In genomic region chr2:93746620-93747019, GRCm38 (mm10) we compare ENCODE assay signal across 27 mouse cellular contexts.
DNase-seq lines count a peak whose midpoint lies in the region; ATAC-seq and TF ChIP-seq lines count a peak whose summit lies in the region.
"Had no signal": no experiment of that assay in that cellular context is flagged by ENCODE, and none has a peak within 500 bp of the region (broad histone marks: within the 10 kb centered on the region; RNA-seq: fewer than 3 reads in every experiment).

No protein-coding gene starts in this region.

- peaks cover 6% of the 10 kb centered on the region; the same call in 1 of the 2 replicates for H3K79me2 ChIP-seq in liver, adult 2 months (ENCODE audit: control insufficient read depth, insufficient read depth, low read length)

- no peaks in the 10 kb centered on the region for H3K36me3 ChIP-seq in liver, adult 2 months (ENCODE audit: control insufficient read depth, insufficient read depth, low read length)
- no peaks in the 10 kb centered on the region for H3K36me3 ChIP-seq in liver, embryonic 12.5 days
- H3K36me3 ChIP-seq in embryonic facial prominence, embryonic 12.5 days: no peaks in the 10 kb centered on the region
- no peaks in the 10 kb centered on the region for H3K36me3 ChIP-seq in limb, embryonic 10.5 days
- H3K36me3 ChIP-seq: heart, embryonic 12.5 days; liver, embryonic 13.5 days; midbrain, embryonic 10.5 days; midbrain, embryonic 15.5 days; neural tube, embryonic 15.5 days had no signal

- peak overlapping the region; percentile 84 for H3K27ac ChIP-seq in liver, adult 2 months (replicated peaks; ENCODE audit: insufficient read depth, low read depth, low read length)
- no peak overlapping the region for H3K27ac ChIP-seq in liver, embryonic 12.5 days
- peak overlapping the region; percentile 55; the same call in 1 of the 2 replicates for H3K27ac ChIP-seq in embryonic facial prominence, embryonic 12.5 days
- H3K27ac ChIP-seq in limb, embryonic 10.5 days: peak overlapping the region; percentile 58
- H3K27ac ChIP-seq: heart, adult 2 months; hindbrain, embryonic 14.5 days; liver, embryonic 13.5 days; midbrain, embryonic 10.5 days; midbrain, embryonic 15.5 days; neural tube, embryonic 15.5 days had no signal

- H3K9ac ChIP-seq in liver, adult 2 months (ENCODE audit: low read depth, low read length): peak overlapping the region; percentile 6
- H3K9ac ChIP-seq in liver, embryonic 12.5 days: no peak overlapping the region
- no peak overlapping the region for H3K9ac ChIP-seq in embryonic facial prominence, embryonic 12.5 days
- H3K9ac ChIP-seq: heart, embryonic 12.5 days; hindbrain, embryonic 14.5 days; liver, embryonic 13.5 days; lung, embryonic 14.5 days; midbrain, embryonic 15.5 days; neural tube, embryonic 15.5 days had no signal

- H3K4me1 ChIP-seq in liver, adult 2 months (ENCODE audit: control insufficient read depth, insufficient read depth, low read length): peaks cover 29% of the 10 kb centered on the region
- peaks cover 25% of the 10 kb centered on the region for H3K4me1 ChIP-seq in liver, embryonic 12.5 days
- peaks cover 70% of the 10 kb centered on the region for H3K4me1 ChIP-seq in embryonic facial prominence, embryonic 12.5 days
- H3K4me1 ChIP-seq in limb, embryonic 10.5 days: peaks cover 74% of the 10 kb centered on the region

- 40% methylated on average over 4 of the region's 4 CpGs for WGBS in liver, adult 2 months
- WGBS in liver, embryonic 12.5 days (ENCODE audit: insufficient replicate concordance): 74% methylated on average over 4 of the region's 4 CpGs
- 48% methylated on average over 4 of the region's 4 CpGs for WGBS in embryonic facial prominence, embryonic 12.5 days
- WGBS in limb, embryonic 10.5 days: 24% methylated on average over 4 of the region's 4 CpGs

- peak; percentile 90 for DNase-seq in liver, adult 2 months (ENCODE audit: extremely low read depth, low read depth, low spot score)
- peak; percentile 26 for DNase-seq in CD4-positive, CD25-positive, alpha-beta regulatory T cell, adult 2 months (ENCODE audit: low read depth, low spot score)
- peak; percentile 34 for DNase-seq in limb, embryonic 10.5 days (ENCODE audit: low spot score)
- no peak for DNase-seq in adrenal gland, postnatal 10 days
- DNase-seq in kidney, adult 18-20 months: no peak
- DNase-seq: cerebellum, adult 11-12 months; cerebellum, postnatal 10 days; heart, adult 2 months; kidney, adult 9 months; kidney, postnatal 14 days; layer of hippocampus, adult 9-11 months; liver, embryonic 13.5 days; lung, postnatal 14 days; right cerebral cortex, postnatal 25 days; spleen, adult 18-20 months; thymus, adult 18-20 months; thymus, postnatal 4 days had no signal

- H3K4me2 ChIP-seq in liver, embryonic 12.5 days: no peak overlapping the region
- H3K4me2 ChIP-seq in embryonic facial prominence, embryonic 12.5 days (replicated peaks): no peak overlapping the region
- H3K4me2 ChIP-seq: heart, embryonic 12.5 days; hindbrain, embryonic 14.5 days; liver, embryonic 13.5 days; lung, embryonic 14.5 days; midbrain, embryonic 15.5 days; neural tube, embryonic 15.5 days had no signal

- H3K27me3 ChIP-seq in liver, adult 2 months (ENCODE audit: control insufficient read depth, insufficient read depth, low read length): no peaks in the 10 kb centered on the region
- H3K27me3 ChIP-seq in liver, embryonic 12.5 days (replicated peaks): no peaks in the 10 kb centered on the region
- no peaks in the 10 kb centered on the region for H3K27me3 ChIP-seq in embryonic facial prominence, embryonic 12.5 days
- H3K27me3 ChIP-seq in limb, embryonic 10.5 days (ENCODE audit: low read depth, poor library complexity, severe bottlenecking): no peaks in the 10 kb centered on the region
- H3K27me3 ChIP-seq: CH12.LX; heart, embryonic 12.5 days; liver, embryonic 13.5 days; midbrain, embryonic 15.5 days; neural tube, embryonic 15.5 days had no signal

- no peaks in the 10 kb centered on the region for H3K9me3 ChIP-seq in liver, embryonic 12.5 days (replicated peaks)
- H3K9me3 ChIP-seq in embryonic facial prominence, embryonic 12.5 days: no peaks in the 10 kb centered on the region
- H3K9me3 ChIP-seq in limb, embryonic 10.5 days (replicated peaks): no peaks in the 10 kb centered on the region
- H3K9me3 ChIP-seq: heart, embryonic 12.5 days; liver, embryonic 13.5 days; midbrain, embryonic 10.5 days; midbrain, embryonic 15.5 days; neural tube, embryonic 15.5 days had no signal

- no peak overlapping the region for H3K4me3 ChIP-seq in liver, adult 2 months (ENCODE audit: insufficient read depth, low read depth, low read length)
- no peak overlapping the region for H3K4me3 ChIP-seq in liver, embryonic 12.5 days
- H3K4me3 ChIP-seq in embryonic facial prominence, embryonic 12.5 days: no peak overlapping the region
- no peak overlapping the region for H3K4me3 ChIP-seq in limb, embryonic 10.5 days
- H3K4me3 ChIP-seq: heart, adult 2 months; heart, embryonic 12.5 days; liver, embryonic 13.5 days; midbrain, embryonic 10.5 days; midbrain, embryonic 15.5 days; neural tube, embryonic 15.5 days had no signal

- TF ChIP-seq POLR2A in liver, adult 2 months (IDR thresholded peaks at IDR 0.05; ENCODE audit: extremely low read depth, insufficient read depth, low read length): no peak

- ATAC-seq in liver, embryonic 12.5 days: no peak
- no peak for ATAC-seq in embryonic facial prominence, embryonic 12.5 days (ENCODE audit: insufficient number of reproducible peaks, insufficient read depth, low FRiP score, low TSS enrichment)
- ATAC-seq: forebrain, embryonic 14.5 days; midbrain, embryonic 15.5 days had no signal

- no peak for TF ChIP-seq CTCF in liver, adult 2 months (IDR thresholded peaks at IDR 0.05; ENCODE audit: low read depth, low read length)

Comparison
In these comparisons a context has a peak if more than half of its experiments do, and no peak if none do; other contexts are left out.
1. DNase-seq: peak in liver, adult 2 months (single experiment), CD4-positive, CD25-positive, alpha-beta regulatory T cell, adult 2 months (single experiment) and limb, embryonic 10.5 days (single experiment); none in adrenal gland, postnatal 10 days (single experiment) and kidney, adult 18-20 months (single experiment).